Mouse (Mus musculus) cerebellum, adult 9-11 months (tissue): ENCODE data around the gene Plxdc2.
"Not testable (repeated sequence)": the region's sequence is repeated elsewhere in the genome, so short reads cannot be mapped to it uniquely, and the experiment has no call there.

Experiments used
- DNase-seq: peaks from one replicate; pipeline ENCODE4 v3.0.0; 2022

Plxdc2 gene

DNA sequence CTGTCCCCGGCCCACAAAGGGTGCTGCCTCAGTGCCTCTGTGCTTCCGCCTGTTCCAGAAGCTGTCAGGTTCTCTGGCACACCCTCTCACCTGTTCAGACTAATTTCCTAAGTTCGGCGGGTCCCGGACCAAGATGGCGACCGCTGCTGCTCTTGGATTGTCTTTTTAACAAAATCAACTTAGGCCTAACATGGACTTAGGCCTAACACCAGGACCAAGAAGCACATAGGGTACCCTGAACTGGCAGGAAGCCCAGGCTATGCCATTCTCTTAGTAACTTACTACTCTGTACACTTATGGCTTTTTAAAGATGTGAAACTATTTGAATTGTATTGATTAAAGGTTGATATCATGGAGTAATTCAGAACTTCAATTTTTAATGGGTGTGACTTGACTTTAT, 413.0 kb downstream of the Plxdc2 start:
- not testable (repeated sequence) for DNase-seq

DNA sequence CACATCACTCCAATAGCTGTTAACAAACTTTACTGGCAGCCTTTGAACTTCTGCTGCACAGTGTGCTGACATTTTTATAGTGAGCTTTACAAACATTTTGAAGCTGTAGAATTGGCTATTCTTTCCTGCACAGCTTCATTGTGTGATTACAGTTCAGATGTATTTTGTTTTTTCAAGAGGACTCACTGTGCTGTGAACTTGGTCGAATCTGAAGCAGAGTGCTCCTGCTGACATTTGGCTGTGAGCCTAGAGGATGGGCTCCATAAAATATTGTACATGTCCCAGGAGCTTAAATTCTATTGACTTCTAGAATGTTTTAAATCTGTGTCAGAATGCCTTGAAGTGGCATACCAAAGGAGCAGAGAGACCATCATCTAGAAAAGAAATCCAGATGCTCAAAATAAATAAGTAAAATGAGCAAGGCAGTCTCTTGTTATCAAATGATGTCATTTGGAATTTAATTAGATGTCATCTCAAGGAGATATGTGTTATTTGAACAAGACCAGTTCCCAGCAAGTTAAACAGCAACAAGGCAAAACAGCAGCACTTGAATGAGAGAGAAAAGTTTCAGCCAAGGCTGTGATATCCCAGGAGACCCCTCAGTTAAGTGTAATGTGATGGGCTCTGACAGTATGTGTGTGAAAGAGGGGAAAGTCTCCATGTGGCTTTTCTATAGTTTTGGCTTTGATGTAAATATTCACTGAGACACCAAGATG, 417.5 kb downstream of the Plxdc2 start:
- no peak for DNase-seq

DNA sequence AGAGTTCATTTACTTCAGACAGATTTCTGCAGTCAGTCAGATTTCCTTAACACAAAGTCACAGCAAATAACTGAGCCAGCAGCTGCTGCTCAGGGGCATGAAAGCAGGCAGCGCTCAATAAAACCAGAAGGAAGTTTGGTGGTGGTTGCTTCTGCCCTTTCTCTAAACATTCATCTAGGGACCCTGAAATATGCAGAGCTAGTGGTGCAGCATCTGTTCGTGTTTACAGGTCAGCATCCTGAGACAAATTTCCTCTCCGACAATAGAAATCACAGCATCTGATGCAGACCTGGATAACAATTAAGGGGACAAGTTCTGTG, 418.0 kb downstream of the Plxdc2 start:
- no peak for DNase-seq

DNA sequence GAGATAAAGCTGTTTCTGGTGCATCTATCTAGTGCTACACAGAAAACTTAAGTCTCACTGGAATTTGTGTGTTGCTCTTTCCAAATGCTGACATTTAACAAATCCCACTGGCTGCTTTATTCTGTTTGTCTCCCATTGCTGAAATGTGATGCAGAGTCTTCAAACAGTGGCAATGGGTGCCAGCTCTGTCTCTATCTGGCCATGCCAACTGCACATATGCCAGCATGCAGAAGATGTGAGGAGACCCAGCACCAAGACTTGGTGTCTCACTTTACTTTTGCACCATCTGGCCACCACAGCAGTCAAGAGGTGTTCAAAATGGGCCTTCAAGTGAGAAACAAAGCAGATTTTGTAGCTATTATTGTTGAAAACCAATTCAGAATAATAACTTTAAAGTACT, 439.2 kb downstream of the Plxdc2 start:
- DNase-seq: no peak
